Mouse (Mus musculus) megakaryocyte progenitor cell, adult 5-6 weeks (primary cell): ENCODE results near the gene Cyth2. TPM values are rescaled to one million over a fixed set of nuclear protein-coding genes. Genes with fewer than 3 reads are reported as not detected.

Experiments
- ATAC-seq: replicated peaks from 2 replicates; pipeline ENCODE4 v1.8.0; 2016; ENCODE audit warnings: mild to moderate bottlenecking, moderate TSS enrichment, inconsistent platforms; ENCODE audit not compliant: poor library complexity
- total RNA-seq, 2 experiments: library from RNA; stranded (forward) in 1 of 2; stranded (reverse) in 1 of 2; fragments of 157-497, 149-512 nt in 1 of 2; fragments of 200-1000 nt in 1 of 2; gene quantifications; 2 replicates each; pipeline versions ENCODE4 v1.2.3 to v1.2.4; 2015 to 2017

Cyth2 gene
- total RNA-seq, 2 experiments from 2014 or later: 17.9 to 32.4 TPM

DNA sequence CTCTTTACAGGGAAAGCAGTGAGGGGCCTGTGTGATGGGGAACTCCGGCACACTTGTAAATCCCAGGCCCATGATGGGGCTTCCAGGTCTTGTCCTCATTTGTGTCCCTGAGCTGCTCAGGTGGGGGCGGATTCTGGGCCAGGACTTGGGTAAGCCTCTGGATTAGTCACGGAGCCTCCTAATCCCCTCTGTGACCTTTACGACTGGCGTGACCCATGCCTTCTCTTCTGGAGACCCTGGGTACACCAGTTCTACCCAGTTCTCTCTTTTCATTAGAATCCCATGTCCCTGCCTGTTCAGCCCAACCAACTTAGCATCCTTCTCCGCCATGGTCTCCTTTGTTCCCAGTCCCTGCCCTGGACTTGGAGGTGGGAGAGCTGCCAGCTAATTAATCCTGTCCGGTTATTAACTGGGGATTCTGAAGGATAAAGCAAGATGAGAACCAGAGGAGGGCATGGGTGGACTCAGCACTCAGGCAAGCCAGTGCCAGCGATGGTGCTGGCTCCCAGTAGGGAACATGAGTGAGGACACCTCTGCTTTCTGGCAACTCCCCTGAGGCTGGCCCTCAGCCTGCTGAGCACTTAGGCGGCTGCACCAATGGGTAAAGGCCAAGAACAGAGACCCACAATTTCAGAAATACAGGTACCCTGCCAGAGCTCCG lies 1.1 kb upstream of the Cyth2 start:
- no peak for ATAC-seq

DNA sequence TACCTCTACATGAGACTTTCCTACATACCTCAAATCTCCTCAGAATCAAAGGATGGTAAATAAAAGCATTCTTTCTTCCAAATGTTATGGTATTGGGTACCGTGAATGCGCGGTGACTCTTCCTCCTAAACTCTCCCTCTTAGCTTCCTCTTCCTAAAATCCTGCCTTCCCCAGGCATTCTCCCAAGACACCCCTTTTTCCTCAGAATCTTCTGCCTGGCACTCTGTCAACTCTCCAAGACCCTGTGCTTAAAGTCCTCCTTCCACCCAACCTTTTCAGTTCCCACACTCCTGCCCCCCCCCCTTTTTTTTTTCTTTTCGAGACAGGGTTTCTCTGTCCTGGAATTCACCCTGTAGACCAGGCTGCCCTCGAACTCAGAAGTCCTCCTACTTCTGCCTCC lies 460 bp upstream of the Cyth2 start:
- no peak for ATAC-seq

- no peak for ATAC-seq
Observed at GRCm38 (mm10) chr7:45812921-45813320, 1.5 kb downstream of the Cyth2 start.

- ATAC-seq: no peak
Observed at GRCm38 (mm10) chr7:45809276-45810075, 4.9 kb downstream of the Cyth2 start.

GRCm38 (mm10) chr7:45808471-45808870 lies 5.9 kb downstream of the Cyth2 start:
- no peak for ATAC-seq

GRCm38 (mm10) chr7:45805941-45806340 lies 8.4 kb downstream of the Cyth2 start:
- no peak for ATAC-seq

- no peak for ATAC-seq
Observed at GRCm38 (mm10) chr7:45802551-45802950, 11.8 kb downstream of the Cyth2 start.

DNA sequence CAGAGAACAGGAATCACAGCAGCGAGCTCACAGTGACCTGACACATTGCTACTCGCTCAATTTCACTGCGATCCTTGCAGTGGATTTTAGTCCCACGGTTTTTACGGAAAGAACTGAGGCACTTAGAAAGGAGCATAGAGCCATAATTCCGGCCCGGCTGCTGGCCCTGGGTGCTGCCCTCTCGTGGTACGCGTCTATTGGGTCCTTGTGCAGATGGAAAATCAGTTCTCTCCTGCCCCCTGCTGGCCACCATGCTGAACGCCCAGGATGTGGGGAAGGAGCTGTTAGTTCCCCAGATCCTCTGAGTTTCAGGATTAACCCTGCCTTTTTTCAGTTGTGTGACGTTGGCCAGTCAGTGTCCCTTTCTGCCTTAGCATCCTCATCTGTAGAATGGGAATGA lies 13.0 kb downstream of the Cyth2 start:
- ATAC-seq: peak; percentile 94

GRCm38 (mm10) chr7:45800546-45801204 lies 13.7 kb downstream of the Cyth2 start:
- peak; percentile 78 for ATAC-seq

- ATAC-seq: no peak
Observed at GRCm38 (mm10) chr7:45800001-45800400, 14.4 kb downstream of the Cyth2 start.

GRCm38 (mm10) chr7:45798931-45799330 lies 15.4 kb downstream of the Cyth2 start:
- ATAC-seq: no peak

DNA sequence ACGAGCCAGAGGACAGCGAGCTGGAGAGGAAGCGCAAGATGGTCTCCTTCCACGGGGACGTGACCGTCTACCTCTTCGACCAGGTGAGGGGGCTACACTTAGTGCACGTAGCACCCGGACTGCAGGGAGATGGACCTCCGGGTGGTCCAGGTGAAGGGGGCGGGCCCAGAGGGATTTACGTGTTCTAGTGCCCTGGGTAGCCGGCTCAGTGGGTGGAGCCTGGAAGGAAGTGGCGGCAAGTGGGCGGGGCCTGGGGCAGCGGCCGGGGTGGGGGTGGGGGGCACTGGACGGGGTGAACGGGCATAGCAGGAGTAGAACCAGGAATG lies 15.9 kb downstream of the Cyth2 start:
- no peak for ATAC-seq

GRCm38 (mm10) chr7:45797661-45798510 lies 16.5 kb downstream of the Cyth2 start:
- no peak for ATAC-seq

DNA sequence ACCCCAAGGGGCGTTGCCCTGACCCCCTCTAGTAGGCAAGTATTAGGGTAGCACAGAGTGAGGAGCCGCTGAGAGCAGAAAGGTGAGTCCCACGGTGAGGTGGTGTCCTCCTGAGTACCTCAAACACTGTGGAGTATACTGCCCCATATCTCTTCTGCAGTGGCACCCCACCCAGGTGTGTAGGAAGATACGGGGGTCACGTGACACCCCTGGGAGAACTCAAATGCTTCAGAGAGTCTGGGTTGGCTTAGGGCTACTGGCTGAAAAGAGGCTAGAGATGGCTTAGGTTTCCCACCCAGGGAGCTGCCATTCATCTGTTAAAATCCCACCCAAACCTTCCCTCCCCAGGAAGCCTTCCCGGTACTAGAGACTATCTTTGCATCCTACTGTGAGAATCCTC lies 17.4 kb downstream of the Cyth2 start:
- ATAC-seq: no peak

GRCm38 (mm10) chr7:45794971-45795370 lies 19.4 kb downstream of the Cyth2 start:
- no peak for ATAC-seq

DNA sequence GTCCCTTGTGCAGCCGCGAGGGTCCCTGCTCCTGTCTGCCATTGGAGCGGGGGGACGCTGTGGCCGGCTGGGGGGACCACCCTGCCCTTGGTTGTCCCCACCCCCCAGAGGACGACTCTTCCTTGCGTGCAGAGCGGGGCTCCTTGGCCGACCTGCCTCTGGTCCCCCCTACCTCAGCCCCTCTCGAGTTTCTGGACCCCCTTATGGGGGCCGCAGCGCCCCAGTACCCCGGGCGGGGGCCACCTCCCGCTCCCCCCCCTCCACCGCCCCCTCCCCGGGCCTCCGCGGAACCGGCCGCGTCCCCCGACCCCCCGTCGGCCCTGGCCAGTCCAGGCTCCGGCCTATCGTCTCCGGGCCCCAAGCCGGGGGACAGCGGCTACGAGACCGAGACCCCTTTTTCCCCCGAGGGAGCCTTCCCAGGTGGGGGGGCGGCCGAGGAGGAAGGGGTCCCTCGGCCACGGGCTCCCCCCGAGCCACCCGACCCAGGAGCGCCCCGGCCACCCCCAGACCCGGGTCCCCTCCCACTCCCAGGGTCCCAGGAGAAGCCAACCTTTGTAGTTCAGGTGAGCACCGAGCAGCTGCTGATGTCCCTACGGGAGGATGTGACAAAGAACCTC lies 20.3 kb downstream of the Cyth2 start:
- ATAC-seq: no peak

DNA sequence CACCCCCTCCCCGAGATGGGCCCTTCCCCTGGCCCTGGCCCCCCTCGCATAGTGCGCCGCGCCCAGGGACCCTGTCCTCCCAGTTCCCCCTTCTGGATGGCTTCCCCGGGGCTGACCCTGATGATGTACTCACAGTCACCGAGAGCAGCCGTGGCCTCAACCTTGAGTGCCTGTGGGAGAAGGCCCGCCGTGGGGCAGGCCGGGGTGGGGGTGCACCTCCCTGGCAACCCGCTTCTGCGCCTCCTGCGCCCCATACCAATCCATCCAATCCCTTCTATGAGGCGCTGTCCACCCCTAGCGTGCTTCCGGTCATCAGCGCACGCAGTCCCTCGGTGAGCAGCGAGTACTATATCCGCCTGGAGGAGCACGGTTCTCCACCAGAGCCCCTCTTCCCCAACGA lies 21.1 kb downstream of the Cyth2 start:
- ATAC-seq: no peak

- ATAC-seq: no peak
Observed at GRCm38 (mm10) chr7:45791756-45792490, 22.5 kb downstream of the Cyth2 start.

DNA sequence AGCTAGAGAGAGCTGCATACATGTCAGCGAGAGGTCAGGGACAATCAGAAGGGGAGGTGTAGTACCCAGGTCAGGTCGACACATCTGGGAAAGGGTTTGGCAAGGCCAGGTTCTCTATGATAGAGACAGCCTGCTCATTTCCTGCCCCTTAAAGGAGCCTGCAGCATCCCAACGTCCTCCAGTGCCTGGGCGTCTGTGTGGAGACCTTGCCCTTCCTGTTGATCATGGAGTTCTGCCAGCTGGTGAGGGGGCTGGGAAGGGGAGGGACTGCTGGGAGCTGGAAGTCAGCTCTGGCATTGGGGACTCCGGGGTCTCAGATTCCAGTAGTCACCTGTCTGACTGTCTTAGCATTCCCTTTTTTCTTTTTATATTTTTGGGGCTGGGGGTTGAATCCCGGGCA lies 23.7 kb downstream of the Cyth2 start:
- no peak for ATAC-seq

GRCm38 (mm10) chr7:45787642-45788041 lies 26.7 kb downstream of the Cyth2 start:
- ATAC-seq: no peak
